Mouse (Mus musculus) heart, postnatal 0 days (tissue): ENCODE data around the gene Gm5134.

Experiments used
- CTCF ChIP-seq: IDR thresholded peaks from 2 replicates; pipeline ENCODE4 v1.5.1; 2016; ENCODE audit warnings: antibody characterized with exemption, control low read depth, low read depth
- EP300 ChIP-seq: IDR thresholded peaks from 2 replicates; pipeline ENCODE4 v1.6.1; 2016; ENCODE audit warnings: antibody characterized with exemption, low read depth

DNA sequence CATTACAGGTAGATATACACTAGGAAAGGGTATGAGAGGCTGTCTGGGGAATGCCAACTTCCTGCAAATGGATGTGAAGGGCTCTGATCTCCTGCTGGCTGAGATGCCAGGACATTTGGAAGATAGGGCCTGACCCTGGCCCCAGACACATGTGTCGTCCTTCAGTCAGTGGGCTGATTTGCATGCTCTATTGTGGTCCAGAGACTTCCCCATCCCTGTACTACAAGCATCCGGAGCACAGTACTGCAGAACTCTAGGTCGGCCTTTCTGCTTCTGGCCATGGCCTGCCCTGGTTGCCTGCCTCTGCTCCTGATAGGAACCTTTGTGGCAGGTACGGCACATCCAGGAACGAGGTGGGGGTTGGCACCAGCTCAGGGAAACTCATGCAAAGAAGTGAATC is 6.2 kb upstream of the Gm5134 start:
- TF ChIP-seq CTCF = no peak
- TF ChIP-seq EP300 = no peak
